Mouse (Mus musculus) heart, adult 2 months (tissue): ENCODE results near the gene Spata48. TPM values are rescaled to one million over a fixed set of nuclear protein-coding genes. Genes with fewer than 3 reads are reported as not detected.

ENCODE experiments used
- DNase-seq, 2 experiments: peaks; one replicate each; pipeline ENCODE4 v3.0.0; 2021
- H3K27ac ChIP-seq: fragments of 200-600 bp; 2 replicates; pipeline ENCODE4 v1.8.1; 2022
- H3K27me3 ChIP-seq: fragments of 200-500 bp; 2 replicates; pipeline ENCODE4 v1.6.1; 2012; ENCODE audit warnings: mild to moderate bottlenecking, low read length, inconsistent platforms, mixed read lengths; ENCODE audit not compliant: control insufficient read depth, insufficient read depth
- H3K36me3 ChIP-seq: fragments of 200-500 bp; 2 replicates; pipeline ENCODE4 v1.6.1; 2012; ENCODE audit warnings: low read length, inconsistent platforms; ENCODE audit not compliant: control insufficient read depth, insufficient read depth
- H3K4me1 ChIP-seq: fragments of 200-500 bp; 2 replicates; pipeline ENCODE4 v1.6.1; 2011; ENCODE audit warnings: low read length; ENCODE audit not compliant: control insufficient read depth, insufficient read depth
- H3K4me3 ChIP-seq: fragments of 200-600 bp; 2 replicates; pipeline ENCODE4 v1.8.1; 2022
- H3K79me2 ChIP-seq: fragments of 200-500 bp; replicated peaks from 2 replicates; pipeline ENCODE4 v1.6.1; 2012; ENCODE audit warnings: mild to moderate bottlenecking, inconsistent platforms, low read length, moderate library complexity, mixed read lengths; ENCODE audit not compliant: control insufficient read depth, insufficient read depth
- H3K9ac ChIP-seq: fragments of 200-500 bp; 2 replicates; pipeline ENCODE4 v1.6.1; 2012; ENCODE audit warnings: low read depth, mild to moderate bottlenecking, control low read depth, inconsistent platforms, low read length, mixed read lengths
- CTCF ChIP-seq: fragments of 200-600 bp; IDR thresholded peaks from 2 replicates; pipeline ENCODE4 v1.8.1; 2022; ENCODE audit warnings: antibody characterized with exemption, mild to moderate bottlenecking, moderate library complexity
- EP300 ChIP-seq: fragments of 200-500 bp; IDR thresholded peaks from 2 replicates; pipeline ENCODE4 v1.6.1; 2011; ENCODE audit warnings: low read depth, low read length, control low read depth; ENCODE audit not compliant: insufficient read depth
- POLR2A ChIP-seq: fragments of 200-500 bp; IDR thresholded peaks from 2 replicates; pipeline ENCODE4 v1.6.1; 2011; ENCODE audit warnings: mild to moderate bottlenecking, low read depth, low read length, control low read depth; ENCODE audit not compliant: insufficient read depth
- WGBS: fragments of 180-500 bp; shearing (Covaris S2); methylation state at CpG from one replicate; pipeline ENCODE4 v1.1.7; 2018; 5-methylcytosine and 5-hydroxymethylcytosine counted together
- intact Hi-C: fragments of 180-260 bp; cut with DNase I; formaldehyde crosslinking; loops from one replicate; pipeline ENCODE4 v1.15.1; 2025
- polyA plus RNA-seq: library from polyadenylated mRNA; depleted of rRNA; stranded (reverse); fragments of >200 nt; gene quantifications from 2 replicates; pipeline ENCODE4 v1.2.3, GENCODE M21; 2012; rRNA removed
- total RNA-seq, 2 experiments: library from RNA; stranded (reverse); gene quantifications; 2 replicates each; pipeline ENCODE4 v1.2.3; 2021

Spata48 gene
- total and polyA plus RNA-seq, 3 experiments = 0.59 to 1.1 (median 1.0) TPM

- WGBS = 74% methylated on average over 7 of the region's 7 CpGs
- no peak for TF ChIP-seq POLR2A
- TF ChIP-seq EP300 = no peak
- TF ChIP-seq CTCF = no peak
- Histone ChIP-seq H3K79me2 (no peaks in the 10 kb centered on the region), H3K4me1 (peaks cover 1% of the 10 kb centered on the region; the same call in 1 of the 2 replicates), H3K4me3 (no peak overlapping the region), H3K27me3 (no peaks in the 10 kb centered on the region), H3K36me3 (no peaks in the 10 kb centered on the region), H3K9ac (no peak overlapping the region), H3K27ac (no peak overlapping the region)
- no peak for DNase-seq
- intact Hi-C loops = loop anchor here (5.0 kb wide), 1 partner anchor 418 kb away; no protein-coding TSS in a partner anchor
Observed at GRCm38 (mm10) chr11:11559099-11559686, 97.3 kb downstream of the Spata48 start.

- H3K79me2 ChIP-seq = no peaks in the 10 kb centered on the region
- H3K4me3 ChIP-seq = no peak overlapping the region
- TF ChIP-seq EP300 (no peak), POLR2A (no peak), CTCF (no peak)
- no peaks in the 10 kb centered on the region for H3K27me3 ChIP-seq
- intact Hi-C loops = no loop called here
- H3K9ac ChIP-seq = no peak overlapping the region
- 87% methylated on average over 6 of the region's 6 CpGs for WGBS
- no peak for DNase-seq
- no peak overlapping the region for H3K27ac ChIP-seq
- no peaks in the 10 kb centered on the region for H3K36me3 ChIP-seq
- H3K4me1 ChIP-seq = peaks cover 1% of the 10 kb centered on the region; the same call in 1 of the 2 replicates
Observed at GRCm38 (mm10) chr11:11561118-11561517, 99.2 kb downstream of the Spata48 start.

GRCm38 (mm10) chr11:11564266-11565044 lies 102.6 kb downstream of the Spata48 start:
- H3K27me3 ChIP-seq = no peaks in the 10 kb centered on the region
- intact Hi-C loops = no loop called here
- peaks cover 1% of the 10 kb centered on the region; the same call in 1 of the 2 replicates for H3K4me1 ChIP-seq
- WGBS = 63% methylated on average over 7 of the region's 7 CpGs
- no peak for TF ChIP-seq CTCF
- TF ChIP-seq POLR2A = no peak
- TF ChIP-seq EP300 = no peak
- no peaks in the 10 kb centered on the region for H3K79me2 ChIP-seq
- peak in 1 of 2 experiments; percentile 39 for DNase-seq
- no peak overlapping the region for H3K9ac ChIP-seq
- H3K27ac ChIP-seq = no peak overlapping the region
- no peaks in the 10 kb centered on the region for H3K36me3 ChIP-seq
- H3K4me3 ChIP-seq = no peak overlapping the region

Other genes with a start within 250 kb of the Spata48 start
- gene Zpbp, start 314 bp downstream of the Spata48 start, total RNA-seq = under 1 TPM; 0.52 to 0.60 TPM
- 0.16 and 0.41 TPM in 2 replicates for gene Zpbp, start 314 bp downstream of the Spata48 start, polyA plus RNA-seq
- gene 4930512M02Rik, start 165.7 kb downstream of the Spata48 start, total RNA-seq = not detected
- gene 4930512M02Rik, start 165.7 kb downstream of the Spata48 start, polyA plus RNA-seq = not detected in 2 replicates
- gene Ikzf1, start 222.9 kb downstream of the Spata48 start, total RNA-seq = 1 to 10 TPM; 1.8 to 2.0 TPM
- gene Ikzf1, start 222.9 kb downstream of the Spata48 start, polyA plus RNA-seq = 1.7 and 3.7 TPM in 2 replicates